Mouse (Mus musculus): ENCODE measurements around the gene Ddx5. TPM values are rescaled to one million over a fixed set of nuclear protein-coding genes. Genes with fewer than 3 reads are reported as not detected.

The Ddx5 gene
- total and polyA plus RNA-seq, 3 experiments, result 864 to 2,578 (median 866) TPM

DNA sequence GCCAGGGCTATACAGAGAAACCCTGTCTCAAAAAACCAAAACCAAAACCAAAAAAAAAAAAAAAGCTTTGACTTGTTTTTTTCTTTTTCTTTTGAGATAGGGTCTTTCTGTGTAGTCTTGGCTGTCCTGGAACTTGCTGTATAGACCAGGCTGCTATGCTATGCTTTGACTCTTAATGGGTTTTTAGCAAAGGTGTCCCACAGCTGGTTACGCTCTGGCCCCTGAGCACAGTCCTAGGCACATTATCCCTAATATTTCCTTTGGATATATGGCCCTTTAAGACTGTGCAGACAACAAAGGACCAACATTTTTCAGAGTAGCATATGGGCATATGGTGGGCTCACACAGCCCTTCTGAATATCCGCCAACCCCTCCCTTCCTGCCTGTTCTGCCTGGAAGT, 49.9 kb downstream of the Ddx5 start:
- Histone ChIP-seq H3K4me3 (ENCODE audit: low read depth, low read length) (no peak overlapping the region), H3K27me3 (ENCODE audit: insufficient read depth, low read length) (peaks cover 18% of the 10 kb centered on the region), H3K4me1 (ENCODE audit: insufficient read depth, low read depth, low read length) (no peaks in the 10 kb centered on the region; the same call in 1 of the 2 replicates), H3K9me3 (replicated peaks) (no peaks in the 10 kb centered on the region), H3K36me3 (replicated peaks) (no peaks in the 10 kb centered on the region)
- no peak for DNase-seq (ENCODE audit: low spot score)
- TF ChIP-seq POLR2AphosphoS5 (IDR thresholded peaks at IDR 0.05; ENCODE audit: insufficient replicate concordance, low read depth, low read length) (no peak), TAL1 (conservative IDR thresholded peaks at IDR 0.05; ENCODE audit: low read depth, low read length) (no peak), GATA2 (IDR thresholded peaks at IDR 0.05; ENCODE audit: borderline replicate concordance, low read depth, low read length) (no peak), GATA1 (IDR thresholded peaks at IDR 0.05; ENCODE audit: borderline replicate concordance, low read length) (no peak), CTCF (IDR thresholded peaks at IDR 0.05; ENCODE audit: low read depth, low read length) (no peak)
- no peak for ATAC-seq (ENCODE audit: extremely low read depth, insufficient number of reproducible peaks, low FRiP score, poor library complexity, severe bottlenecking)

DNA sequence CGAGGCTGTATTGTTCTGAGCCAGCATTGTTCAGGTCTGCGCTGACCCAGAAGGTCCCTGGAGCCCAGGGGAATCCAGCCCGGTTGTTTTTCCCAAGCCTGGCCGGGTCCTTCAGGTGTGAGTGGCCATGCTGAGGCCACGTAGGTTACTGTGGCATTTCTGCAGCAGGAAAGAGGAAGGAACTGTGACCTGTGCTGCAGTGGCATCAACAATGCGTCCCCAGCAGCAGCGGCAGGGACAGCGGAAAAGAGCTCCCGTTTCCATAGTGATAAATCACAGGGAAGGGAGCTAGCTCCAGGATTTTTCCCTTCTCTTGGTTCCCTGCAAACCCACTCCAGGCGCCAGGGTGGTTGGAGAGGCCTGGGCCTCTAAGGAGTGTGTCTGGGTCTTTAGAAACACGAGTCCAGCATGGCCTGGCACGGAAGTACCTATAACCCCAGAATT, 51.8 kb downstream of the Ddx5 start:
- no peak for ATAC-seq (ENCODE audit: extremely low read depth, insufficient number of reproducible peaks, low FRiP score, poor library complexity, severe bottlenecking)
- no peaks in the 10 kb centered on the region for H3K9me3 ChIP-seq (replicated peaks)
- DNase-seq (ENCODE audit: low spot score), result no peak
- no peaks in the 10 kb centered on the region for H3K36me3 ChIP-seq (replicated peaks)
- peaks cover 18% of the 10 kb centered on the region for H3K27me3 ChIP-seq (ENCODE audit: insufficient read depth, low read length)
- no peak overlapping the region for H3K4me3 ChIP-seq (ENCODE audit: low read depth, low read length)
- TF ChIP-seq GATA2 (IDR thresholded peaks at IDR 0.05; ENCODE audit: borderline replicate concordance, low read depth, low read length) (no peak), CTCF (IDR thresholded peaks at IDR 0.05; ENCODE audit: low read depth, low read length) (no peak), POLR2AphosphoS5 (IDR thresholded peaks at IDR 0.05; ENCODE audit: insufficient replicate concordance, low read depth, low read length) (no peak), TAL1 (conservative IDR thresholded peaks at IDR 0.05; ENCODE audit: low read depth, low read length) (no peak), GATA1 (IDR thresholded peaks at IDR 0.05; ENCODE audit: borderline replicate concordance, low read length) (no peak)
- no peaks in the 10 kb centered on the region; the same call in 1 of the 2 replicates for H3K4me1 ChIP-seq (ENCODE audit: insufficient read depth, low read depth, low read length)

DNA sequence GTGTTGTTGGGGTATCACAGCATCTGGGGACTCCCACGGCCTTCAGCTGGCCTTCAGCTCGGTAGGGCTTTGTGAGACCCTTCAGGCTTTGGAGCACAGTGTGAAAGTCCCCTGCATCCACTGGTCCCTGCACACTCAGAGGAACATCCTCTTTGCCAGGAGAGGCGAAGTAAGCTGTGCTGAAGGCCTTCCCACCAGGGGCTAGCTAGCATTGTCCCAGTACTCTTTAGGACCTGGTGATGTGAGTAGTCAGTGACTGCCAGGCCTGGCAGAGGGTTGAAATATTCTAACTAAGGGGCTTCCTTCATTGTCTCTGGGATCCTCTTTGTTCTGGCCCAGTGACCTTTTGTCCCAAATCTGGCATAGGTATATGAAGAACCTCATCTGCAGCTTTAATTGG, 52.4 kb downstream of the Ddx5 start:
- TF ChIP-seq GATA1 (IDR thresholded peaks at IDR 0.05; ENCODE audit: borderline replicate concordance, low read length) (no peak), CTCF (IDR thresholded peaks at IDR 0.05; ENCODE audit: low read depth, low read length) (no peak), GATA2 (IDR thresholded peaks at IDR 0.05; ENCODE audit: borderline replicate concordance, low read depth, low read length) (no peak), TAL1 (conservative IDR thresholded peaks at IDR 0.05; ENCODE audit: low read depth, low read length) (no peak), POLR2AphosphoS5 (IDR thresholded peaks at IDR 0.05; ENCODE audit: insufficient replicate concordance, low read depth, low read length) (no peak)
- ATAC-seq (ENCODE audit: extremely low read depth, insufficient number of reproducible peaks, low FRiP score, poor library complexity, severe bottlenecking) (no peak), DNase-seq (ENCODE audit: low spot score) (no peak)
- Histone ChIP-seq H3K9me3 (replicated peaks) (no peaks in the 10 kb centered on the region), H3K4me1 (ENCODE audit: insufficient read depth, low read depth, low read length) (no peaks in the 10 kb centered on the region), H3K27me3 (ENCODE audit: insufficient read depth, low read length) (peaks cover 16% of the 10 kb centered on the region), H3K36me3 (replicated peaks) (no peaks in the 10 kb centered on the region), H3K4me3 (ENCODE audit: low read depth, low read length) (no peak overlapping the region)

DNA sequence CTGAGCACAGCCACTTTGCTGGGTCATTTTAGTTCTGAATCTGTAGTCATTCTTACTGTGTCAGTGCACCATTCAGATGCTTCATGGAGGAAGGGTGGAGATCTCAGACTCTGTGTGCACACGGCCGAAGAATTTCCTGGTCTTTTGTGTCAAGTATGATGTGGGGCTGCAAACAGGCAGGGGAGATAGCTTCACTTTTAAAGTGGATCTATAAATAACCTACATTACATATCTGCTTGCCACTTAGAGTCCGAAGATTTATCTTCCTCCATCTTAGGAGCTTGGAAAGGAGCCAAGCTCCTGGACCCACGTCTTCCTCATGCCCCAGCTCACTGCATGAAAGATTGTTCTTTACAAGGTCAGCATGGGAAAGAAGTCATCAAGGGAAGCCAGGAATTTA, 58.3 kb downstream of the Ddx5 start:
- no peak for TF ChIP-seq GATA2 (IDR thresholded peaks at IDR 0.05; ENCODE audit: borderline replicate concordance, low read depth, low read length)
- no peak for TF ChIP-seq CTCF (IDR thresholded peaks at IDR 0.05; ENCODE audit: low read depth, low read length)
- TF ChIP-seq POLR2AphosphoS5 (IDR thresholded peaks at IDR 0.05; ENCODE audit: insufficient replicate concordance, low read depth, low read length), result no peak
- no peak for TF ChIP-seq GATA1 (IDR thresholded peaks at IDR 0.05; ENCODE audit: borderline replicate concordance, low read length)
- TF ChIP-seq TAL1 (conservative IDR thresholded peaks at IDR 0.05; ENCODE audit: low read depth, low read length), result no peak
- Histone ChIP-seq H3K9me3 (replicated peaks) (no peaks in the 10 kb centered on the region), H3K36me3 (replicated peaks) (no peaks in the 10 kb centered on the region), H3K27me3 (ENCODE audit: insufficient read depth, low read length) (peaks cover 22% of the 10 kb centered on the region), H3K4me1 (ENCODE audit: insufficient read depth, low read depth, low read length) (no peaks in the 10 kb centered on the region), H3K4me3 (ENCODE audit: low read depth, low read length) (no peak overlapping the region)
- no peak for DNase-seq (ENCODE audit: low spot score)
- ATAC-seq (ENCODE audit: extremely low read depth, insufficient number of reproducible peaks, low FRiP score, poor library complexity, severe bottlenecking), result no peak

Other genes starting within 250 kb of the Ddx5 start
- gene Tex2, start 175.8 kb downstream of the Ddx5 start, total RNA-seq (2014; fragmentation: Nextera tagmentation), result 11.9 and 20.0 TPM in 2 replicates
- 6.7 and 7.7 TPM in 2 replicates for gene Tex2, start 175.8 kb downstream of the Ddx5 start, total RNA-seq (2017)
- gene Tex2, start 175.8 kb downstream of the Ddx5 start, polyA plus RNA-seq (2012), result 1.1 and 1.6 TPM in 2 replicates
- 0.24 TPM in 1 of 2 replicates, not detected in the other for gene Pecam1, start 38.6 kb downstream of the Ddx5 start, total RNA-seq (2014; fragmentation: Nextera tagmentation)
- gene Pecam1, start 38.6 kb downstream of the Ddx5 start, total RNA-seq (2017), result 0.70 and 0.93 TPM in 2 replicates
- gene Pecam1, start 38.6 kb downstream of the Ddx5 start, polyA plus RNA-seq (2012), result not detected in 2 replicates
- not detected in 2 replicates for gene Milr1, start 38.0 kb downstream of the Ddx5 start, total RNA-seq (2014; fragmentation: Nextera tagmentation)
- 0.33 and 0.87 TPM in 2 replicates for gene Milr1, start 38.0 kb downstream of the Ddx5 start, total RNA-seq (2017)
- 0.05 TPM in 1 of 2 replicates, not detected in the other for gene Milr1, start 38.0 kb downstream of the Ddx5 start, polyA plus RNA-seq (2012)
- gene Polg2, start 9.6 kb downstream of the Ddx5 start, total RNA-seq (2014; fragmentation: Nextera tagmentation), result 9.6 and 10.3 TPM in 2 replicates
- 6.9 and 8.5 TPM in 2 replicates for gene Polg2, start 9.6 kb downstream of the Ddx5 start, total RNA-seq (2017)
- 2.0 and 2.7 TPM in 2 replicates for gene Polg2, start 9.6 kb downstream of the Ddx5 start, polyA plus RNA-seq (2012)
- 37.1 and 39.8 TPM in 2 replicates for gene Cep95, start 67 bp upstream of the Ddx5 start, total RNA-seq (2014; fragmentation: Nextera tagmentation)
- 19.3 and 23.8 TPM in 2 replicates for gene Cep95, start 67 bp upstream of the Ddx5 start, total RNA-seq (2017)
- 2.0 and 3.1 TPM in 2 replicates for gene Cep95, start 67 bp upstream of the Ddx5 start, polyA plus RNA-seq (2012)
- 27.9 and 28.1 TPM in 2 replicates for gene Smurf2, start 131.5 kb upstream of the Ddx5 start, total RNA-seq (2014; fragmentation: Nextera tagmentation)
- gene Smurf2, start 131.5 kb upstream of the Ddx5 start, total RNA-seq (2017), result 20.0 TPM in 2 replicates
- gene Smurf2, start 131.5 kb upstream of the Ddx5 start, polyA plus RNA-seq (2012), result 2.2 and 2.4 TPM in 2 replicates
- 302 and 432 TPM in 2 replicates for gene Kpna2, start 210.4 kb upstream of the Ddx5 start, total RNA-seq (2014; fragmentation: Nextera tagmentation)
- 62.0 and 66.2 TPM in 2 replicates for gene Kpna2, start 210.4 kb upstream of the Ddx5 start, total RNA-seq (2017)
- 13.7 and 16.5 TPM in 2 replicates for gene Kpna2, start 210.4 kb upstream of the Ddx5 start, polyA plus RNA-seq (2012)
- gene 1810010H24Rik, start 236.5 kb upstream of the Ddx5 start, total RNA-seq (2014; fragmentation: Nextera tagmentation), result 2.6 and 5.5 TPM in 2 replicates
- gene 1810010H24Rik, start 236.5 kb upstream of the Ddx5 start, total RNA-seq (2017), result 0.87 and 1.3 TPM in 2 replicates
- 0.62 and 0.63 TPM in 2 replicates for gene 1810010H24Rik, start 236.5 kb upstream of the Ddx5 start, polyA plus RNA-seq (2012)

Measured in G1E (cell line).